Mouse (Mus musculus): ENCODE measurements around the gene Prlr.

GRCm38 (mm10) chr15:10175078-10175477 is 2.0 kb upstream of the Prlr start:
- TF ChIP-seq CTCF (IDR thresholded peaks at IDR 0.05; ENCODE audit: extremely low read depth, insufficient read depth, insufficient read length, insufficient replicate concordance) (no peak), POLR2A (IDR thresholded peaks at IDR 0.05; ENCODE audit: low read depth, low read length) (no peak)

All from spleen, adult 2 months (tissue).